Mouse (Mus musculus): ENCODE data around the gene Prdm11. TPM values are rescaled to one million over a fixed set of nuclear protein-coding genes. Genes with fewer than 3 reads are reported as not detected.
A peak's percentile ranks its signal among the peaks of the same experiment; 100 is the strongest.

The Prdm11 gene
- polyA plus RNA-seq (2014; fragmentation: Nextera tagmentation; extraction: Ambion mirVana) = 1.8 and 2.7 TPM in 2 replicates

DNA sequence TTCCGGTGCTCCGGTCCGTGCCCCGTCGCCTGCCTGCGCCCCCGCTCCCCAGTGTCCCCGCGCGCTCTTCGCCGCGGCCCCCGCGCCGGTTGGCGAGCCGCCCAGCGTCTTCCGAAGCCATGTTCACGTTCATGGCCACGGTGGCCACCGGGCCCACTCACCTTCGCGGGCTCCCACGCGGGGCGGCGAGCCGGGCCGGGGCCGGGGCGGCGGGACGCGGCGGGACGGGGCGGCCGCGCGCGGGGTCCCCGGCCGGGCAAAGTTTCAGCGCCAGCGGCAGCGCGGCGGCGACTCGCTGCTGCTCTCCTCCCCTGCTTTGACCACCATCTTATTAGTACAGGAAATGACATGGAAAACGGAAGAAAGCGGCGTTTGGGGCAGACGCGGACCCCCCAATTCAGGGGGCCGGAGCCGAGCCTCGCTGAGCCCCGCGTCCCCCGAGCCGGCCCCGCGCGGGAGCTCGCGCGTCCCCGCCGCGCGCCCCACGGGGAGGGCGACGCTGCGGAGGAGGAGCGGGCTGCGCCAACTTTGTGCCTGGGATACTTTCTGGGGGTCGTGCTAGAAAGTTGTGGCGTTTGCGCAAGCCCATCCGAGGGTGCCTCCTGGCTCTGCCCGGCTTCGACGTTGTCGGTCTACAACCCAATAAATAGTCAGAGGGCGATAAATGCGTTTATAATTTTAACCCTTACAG is at the start of gene Prdm11:
Gene Prdm11 (minus strand): TSS at position 350 of the 691 bp plus-strand sequence.
- H3K4me3 ChIP-seq (ENCODE audit: low read depth, low read length) = peak within 1 kb of the TSS; percentile 86
- peak within 1 kb of the TSS; percentile 99 for H3K9ac ChIP-seq (replicated peaks; ENCODE audit: low read length)
- DNase-seq (ENCODE audit: low spot score) (peak; percentile 66), ATAC-seq (replicated peaks; ENCODE audit: insufficient number of reproducible peaks, low FRiP score, low TSS enrichment, low read depth) (peak; percentile 16)
- WGBS = under 1% methylated on average over 72 of the region's 90 CpGs
- H3K4me1 ChIP-seq (ENCODE audit: control insufficient read depth, insufficient read depth, low read length) = peaks cover 2% of the 10 kb centered on the region; the same call in 1 of the 2 replicates
- peak within 1 kb of the TSS; percentile 61 for H3K4me2 ChIP-seq (ENCODE audit: low read depth, low read length)
- H3K27ac ChIP-seq (replicated peaks; ENCODE audit: low read depth, low read length) = peak within 1 kb of the TSS; percentile 92
- no peaks in the 10 kb centered on the region for H3K9me3 ChIP-seq (replicated peaks; ENCODE audit: control insufficient read depth, low read length)
- no peaks in the 10 kb centered on the region for H3K27me3 ChIP-seq (ENCODE audit: control insufficient read depth, insufficient read depth, low read length)
- no peaks in the 10 kb centered on the region for H3K36me3 ChIP-seq (replicated peaks; ENCODE audit: control insufficient read depth, insufficient read depth, low read depth, low read length)

DNA sequence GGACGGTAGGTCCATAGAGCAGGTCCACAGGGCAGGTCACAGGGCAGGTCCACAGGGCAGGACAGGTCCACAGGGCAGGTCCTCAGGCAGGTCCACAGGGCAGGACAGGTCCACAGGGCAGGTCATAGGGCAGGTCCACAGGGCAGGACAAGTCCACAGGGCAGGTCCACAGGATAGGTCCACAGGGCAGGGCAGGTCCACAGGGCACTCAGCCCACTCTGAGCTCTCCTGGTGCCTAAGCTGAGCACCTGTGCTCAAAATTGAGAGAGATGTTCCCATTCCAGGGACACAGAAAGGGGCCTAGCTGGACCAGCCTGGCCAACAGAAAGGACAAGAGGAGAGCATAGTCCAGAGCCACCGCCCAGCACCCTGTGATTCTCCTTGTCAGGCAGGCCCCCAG is 46.4 kb upstream of the Prdm11 start:
- H3K36me3 ChIP-seq (replicated peaks; ENCODE audit: control insufficient read depth, insufficient read depth, low read depth, low read length) = no peaks in the 10 kb centered on the region
- H3K4me2 ChIP-seq (ENCODE audit: low read depth, low read length) = no peak overlapping the region
- H3K4me1 ChIP-seq (ENCODE audit: control insufficient read depth, insufficient read depth, low read length) = no peaks in the 10 kb centered on the region
- H3K27ac ChIP-seq (replicated peaks; ENCODE audit: low read depth, low read length) = no peak overlapping the region
- DNase-seq (ENCODE audit: low spot score) = no peak
- H3K9me3 ChIP-seq (replicated peaks; ENCODE audit: control insufficient read depth, low read length) = no peaks in the 10 kb centered on the region
- no peak overlapping the region for H3K9ac ChIP-seq (replicated peaks; ENCODE audit: low read length)
- ATAC-seq (replicated peaks; ENCODE audit: insufficient number of reproducible peaks, low FRiP score, low TSS enrichment, low read depth) = peak; percentile 16; the same call in 1 of the 2 replicates
- no peaks in the 10 kb centered on the region for H3K27me3 ChIP-seq (ENCODE audit: control insufficient read depth, insufficient read depth, low read length)
- no peak overlapping the region for H3K4me3 ChIP-seq (ENCODE audit: low read depth, low read length)
- 88% methylated on average over 2 of the region's 2 CpGs for WGBS

DNA sequence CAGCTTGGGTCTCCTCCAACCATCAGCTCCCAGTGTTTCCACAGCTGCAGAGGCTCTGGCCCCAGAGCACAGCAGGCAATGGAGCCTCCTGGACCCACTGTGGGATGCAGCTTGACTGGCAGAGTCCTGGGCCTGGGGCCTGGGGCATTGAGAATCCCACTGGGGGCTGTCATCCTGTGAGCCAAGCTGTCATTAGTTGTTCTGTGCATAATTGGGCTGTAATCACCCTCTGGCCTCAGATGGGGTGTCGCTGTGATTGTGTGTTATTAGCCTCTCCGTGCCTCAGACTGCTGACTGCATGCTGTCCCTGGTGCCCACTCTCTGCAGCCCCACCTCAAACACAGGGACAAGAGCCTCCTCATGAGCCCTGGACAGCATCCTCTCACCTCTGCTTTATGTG is 45.7 kb upstream of the Prdm11 start:
- Histone ChIP-seq H3K27ac (replicated peaks; ENCODE audit: low read depth, low read length) (no peak overlapping the region), H3K27me3 (ENCODE audit: control insufficient read depth, insufficient read depth, low read length) (no peaks in the 10 kb centered on the region), H3K4me3 (ENCODE audit: low read depth, low read length) (no peak overlapping the region), H3K4me1 (ENCODE audit: control insufficient read depth, insufficient read depth, low read length) (no peaks in the 10 kb centered on the region), H3K4me2 (ENCODE audit: low read depth, low read length) (no peak overlapping the region), H3K9ac (replicated peaks; ENCODE audit: low read length) (no peak overlapping the region), H3K36me3 (replicated peaks; ENCODE audit: control insufficient read depth, insufficient read depth, low read depth, low read length) (no peaks in the 10 kb centered on the region), H3K9me3 (replicated peaks; ENCODE audit: control insufficient read depth, low read length) (no peaks in the 10 kb centered on the region)
- ATAC-seq (replicated peaks; ENCODE audit: insufficient number of reproducible peaks, low FRiP score, low TSS enrichment, low read depth) (peak; percentile 60; the same call in 1 of the 2 replicates), DNase-seq (ENCODE audit: low spot score) (no peak)
- WGBS = 40% methylated on average over 2 of the region's 2 CpGs

DNA sequence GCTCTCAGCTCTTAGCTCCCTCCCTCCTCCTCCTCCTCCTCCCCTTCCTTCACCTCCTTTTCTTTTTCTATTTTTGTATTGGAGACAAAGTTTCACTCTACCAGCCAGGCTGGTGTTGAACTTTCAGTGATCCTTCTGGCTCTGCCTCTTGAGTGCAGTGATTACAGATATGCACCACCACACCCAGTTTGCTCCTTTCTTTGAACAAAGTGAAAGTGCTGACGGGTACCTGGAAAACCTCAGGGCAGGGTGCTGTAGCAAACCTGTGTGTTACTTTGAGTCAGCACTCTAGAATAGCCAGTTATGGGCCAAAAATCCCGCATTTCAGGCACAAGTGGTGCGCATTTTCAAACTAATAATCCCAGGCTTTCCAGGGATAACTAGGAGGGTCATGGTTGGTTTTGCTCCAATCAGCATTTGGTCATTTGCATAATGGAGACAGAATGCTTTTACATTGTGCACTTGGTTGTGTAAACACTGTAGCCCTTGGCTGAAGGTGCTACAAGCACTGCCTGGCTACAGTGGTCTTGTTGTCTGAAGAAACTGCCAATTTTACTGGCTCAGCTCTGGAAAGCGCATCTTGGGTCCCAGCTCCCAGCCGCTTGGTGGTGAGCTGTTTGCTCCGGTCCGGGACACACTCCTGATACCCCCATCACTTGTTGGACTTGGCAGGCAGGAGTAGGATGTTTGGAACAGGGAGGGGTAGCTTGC is 43.6 kb upstream of the Prdm11 start:
- no peaks in the 10 kb centered on the region for H3K4me1 ChIP-seq (ENCODE audit: control insufficient read depth, insufficient read depth, low read length)
- no peak overlapping the region for H3K9ac ChIP-seq (replicated peaks; ENCODE audit: low read length)
- H3K4me2 ChIP-seq (ENCODE audit: low read depth, low read length) = no peak overlapping the region
- H3K9me3 ChIP-seq (replicated peaks; ENCODE audit: control insufficient read depth, low read length) = no peaks in the 10 kb centered on the region
- H3K27me3 ChIP-seq (ENCODE audit: control insufficient read depth, insufficient read depth, low read length) = no peaks in the 10 kb centered on the region
- no peaks in the 10 kb centered on the region for H3K36me3 ChIP-seq (replicated peaks; ENCODE audit: control insufficient read depth, insufficient read depth, low read depth, low read length)
- WGBS = 77% methylated on average over 7 of the region's 7 CpGs
- no peak overlapping the region for H3K4me3 ChIP-seq (ENCODE audit: low read depth, low read length)
- DNase-seq (ENCODE audit: low spot score) (no peak), ATAC-seq (replicated peaks; ENCODE audit: insufficient number of reproducible peaks, low FRiP score, low TSS enrichment, low read depth) (no peak)
- no peak overlapping the region for H3K27ac ChIP-seq (replicated peaks; ENCODE audit: low read depth, low read length)

DNA sequence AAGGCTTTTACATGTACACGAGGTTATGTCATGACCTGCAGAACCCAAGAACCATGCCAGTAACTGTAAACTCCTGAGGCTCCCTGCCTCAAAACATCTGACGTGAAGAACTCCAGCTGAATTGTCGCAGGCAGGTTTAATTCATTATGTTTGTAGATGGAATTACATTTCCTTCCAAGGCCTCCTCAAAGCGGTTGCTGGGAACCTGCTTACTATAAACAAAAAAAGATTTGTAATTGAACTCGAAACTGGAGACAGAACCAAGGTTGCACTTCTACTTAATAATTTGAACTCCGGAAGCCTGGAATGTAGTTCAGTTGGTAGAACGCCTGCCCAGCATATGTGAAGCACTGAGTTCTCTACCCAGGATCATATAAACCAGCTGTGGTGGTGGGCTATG is 42.0 kb upstream of the Prdm11 start:
- DNase-seq (ENCODE audit: low spot score) (peak; percentile 60), ATAC-seq (replicated peaks; ENCODE audit: insufficient number of reproducible peaks, low FRiP score, low TSS enrichment, low read depth) (no peak)
- Histone ChIP-seq H3K4me3 (ENCODE audit: low read depth, low read length) (no peak overlapping the region), H3K4me1 (ENCODE audit: control insufficient read depth, insufficient read depth, low read length) (no peaks in the 10 kb centered on the region), H3K36me3 (replicated peaks; ENCODE audit: control insufficient read depth, insufficient read depth, low read depth, low read length) (no peaks in the 10 kb centered on the region), H3K4me2 (ENCODE audit: low read depth, low read length) (no peak overlapping the region), H3K9ac (replicated peaks; ENCODE audit: low read length) (no peak overlapping the region), H3K27ac (replicated peaks; ENCODE audit: low read depth, low read length) (no peak overlapping the region), H3K27me3 (ENCODE audit: control insufficient read depth, insufficient read depth, low read length) (no peaks in the 10 kb centered on the region), H3K9me3 (replicated peaks; ENCODE audit: control insufficient read depth, low read length) (no peaks in the 10 kb centered on the region)
- 54% methylated on average over 7 of the region's 7 CpGs for WGBS

DNA sequence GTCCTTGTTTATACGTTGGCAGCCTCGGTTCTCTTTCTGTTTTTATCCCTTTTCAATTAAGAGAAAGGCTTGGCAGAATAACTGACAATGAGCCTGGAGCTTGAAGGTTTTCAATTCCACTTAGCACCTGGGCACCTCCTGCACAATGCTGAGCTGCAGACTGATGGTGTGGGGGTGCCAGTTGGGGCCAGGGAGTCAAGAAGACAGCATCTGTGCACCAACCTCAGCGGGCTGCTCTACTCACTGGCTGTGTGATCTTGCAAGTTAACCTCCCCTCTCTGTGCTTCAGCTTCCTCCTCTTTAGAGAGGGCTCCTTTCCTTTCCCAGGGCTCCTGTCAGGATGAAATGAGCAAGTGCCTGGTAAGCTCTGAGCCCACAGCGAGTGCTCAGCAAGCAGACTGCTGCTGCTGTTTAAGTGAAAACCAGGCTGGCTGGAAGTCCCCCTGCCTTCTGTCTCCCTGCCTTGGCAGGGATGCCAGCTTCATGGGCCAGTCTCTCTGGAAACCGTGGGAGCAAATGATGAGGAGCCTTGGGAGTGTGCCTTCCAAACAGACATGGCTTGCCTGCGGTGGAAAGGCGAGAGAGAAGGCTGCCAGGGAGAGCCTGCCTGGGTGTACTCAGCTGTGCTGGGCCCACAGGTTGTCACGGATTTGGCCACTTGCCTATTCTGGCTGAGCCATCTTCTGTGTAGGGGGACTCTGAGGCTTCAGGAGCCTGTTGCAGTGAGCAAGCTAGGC is 39.5 kb upstream of the Prdm11 start:
- Histone ChIP-seq H3K27ac (replicated peaks; ENCODE audit: low read depth, low read length) (no peak overlapping the region), H3K9ac (replicated peaks; ENCODE audit: low read length) (no peak overlapping the region), H3K4me2 (ENCODE audit: low read depth, low read length) (no peak overlapping the region), H3K4me1 (ENCODE audit: control insufficient read depth, insufficient read depth, low read length) (no peaks in the 10 kb centered on the region; the same call in 1 of the 2 replicates), H3K9me3 (replicated peaks; ENCODE audit: control insufficient read depth, low read length) (no peaks in the 10 kb centered on the region), H3K27me3 (ENCODE audit: control insufficient read depth, insufficient read depth, low read length) (no peaks in the 10 kb centered on the region), H3K36me3 (replicated peaks; ENCODE audit: control insufficient read depth, insufficient read depth, low read depth, low read length) (no peaks in the 10 kb centered on the region), H3K4me3 (ENCODE audit: low read depth, low read length) (no peak overlapping the region)
- WGBS = 70% methylated on average over 8 of the region's 8 CpGs
- DNase-seq (ENCODE audit: low spot score) = no peak
- no peak for ATAC-seq (replicated peaks; ENCODE audit: insufficient number of reproducible peaks, low FRiP score, low TSS enrichment, low read depth)

DNA sequence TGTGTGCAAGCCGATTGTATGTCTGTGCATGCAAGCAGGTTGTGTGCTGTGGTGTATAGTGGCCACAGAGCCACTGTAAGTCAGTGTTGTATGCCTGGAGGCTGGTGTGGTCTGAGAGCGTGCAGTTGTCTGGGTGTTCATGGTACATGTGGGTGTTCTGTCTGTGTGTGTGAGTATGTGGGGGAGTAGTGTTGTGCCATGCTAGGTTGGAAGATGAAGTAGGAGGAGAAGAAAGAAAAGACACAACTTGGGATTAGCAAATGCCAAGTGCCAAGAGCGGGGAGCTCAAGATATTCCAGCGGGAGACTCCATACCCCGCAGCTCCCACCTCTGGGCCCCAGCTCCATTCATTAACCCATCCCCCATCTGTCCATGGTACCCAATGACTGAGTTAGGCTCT is 38.5 kb upstream of the Prdm11 start:
- Histone ChIP-seq H3K27me3 (ENCODE audit: control insufficient read depth, insufficient read depth, low read length) (no peaks in the 10 kb centered on the region), H3K4me1 (ENCODE audit: control insufficient read depth, insufficient read depth, low read length) (no peaks in the 10 kb centered on the region; the same call in 1 of the 2 replicates), H3K27ac (replicated peaks; ENCODE audit: low read depth, low read length) (no peak overlapping the region), H3K9me3 (replicated peaks; ENCODE audit: control insufficient read depth, low read length) (no peaks in the 10 kb centered on the region), H3K4me3 (ENCODE audit: low read depth, low read length) (no peak overlapping the region), H3K36me3 (replicated peaks; ENCODE audit: control insufficient read depth, insufficient read depth, low read depth, low read length) (no peaks in the 10 kb centered on the region), H3K9ac (replicated peaks; ENCODE audit: low read length) (no peak overlapping the region), H3K4me2 (ENCODE audit: low read depth, low read length) (no peak overlapping the region)
- DNase-seq (ENCODE audit: low spot score) (no peak), ATAC-seq (replicated peaks; ENCODE audit: insufficient number of reproducible peaks, low FRiP score, low TSS enrichment, low read depth) (no peak)
- WGBS = 81% methylated on average over 5 of the region's 5 CpGs
